Mouse (Mus musculus) bone marrow macrophage, adult 2 months (primary cell): ENCODE results near the gene Tcerg1l. TPM values are rescaled to one million over a fixed set of nuclear protein-coding genes. Genes with fewer than 3 reads are reported as not detected.

ENCODE experiments used
- H3K27ac ChIP-seq: 2 replicates; pipeline ENCODE4 v1.5.1; 2012; ENCODE audit warnings: low read depth, low read length; ENCODE audit not compliant: insufficient read depth
- H3K4me1 ChIP-seq: 2 replicates; pipeline ENCODE4 v1.6.1; 2012; ENCODE audit warnings: low read length; ENCODE audit not compliant: control insufficient read depth, insufficient read depth
- H3K4me3 ChIP-seq: 2 replicates; pipeline ENCODE4 v1.5.1; 2012; ENCODE audit warnings: mild to moderate bottlenecking, low read length, moderate library complexity; ENCODE audit not compliant: insufficient read depth
- CTCF ChIP-seq: IDR thresholded peaks from 2 replicates; pipeline ENCODE4 v1.5.1; 2012; ENCODE audit warnings: low read depth, mild to moderate bottlenecking, low read length, moderate library complexity
- POLR2A ChIP-seq: IDR thresholded peaks from 2 replicates; pipeline ENCODE4 v1.6.1; 2012; ENCODE audit warnings: mild to moderate bottlenecking, low read depth, low read length, borderline replicate concordance
- polyA plus RNA-seq: library from polyadenylated mRNA; stranded (reverse); fragments of >200 nt; gene quantifications from 2 replicates; pipeline ENCODE4 v1.2.4, GENCODE M21; 2012; ENCODE audit not compliant: missing spikeins, insufficient read depth, insufficient read length

Gene Tcerg1l
- polyA plus RNA-seq, 1 experiment, result not detected

- no peak overlapping the region for H3K27ac ChIP-seq
- H3K4me1 ChIP-seq, result no peaks in the 10 kb centered on the region
- TF ChIP-seq POLR2A (no peak), CTCF (no peak)
- H3K4me3 ChIP-seq, result no peak overlapping the region
Measured at GRCm38 (mm10) chr7:138237708-138238225, 159.8 kb downstream of the Tcerg1l start.

GRCm38 (mm10) chr7:138224252-138224651 lies 173.3 kb downstream of the Tcerg1l start:
- no peak overlapping the region for H3K27ac ChIP-seq
- TF ChIP-seq POLR2A, result no peak
- no peak for TF ChIP-seq CTCF
- H3K4me1 ChIP-seq, result no peaks in the 10 kb centered on the region
- no peak overlapping the region for H3K4me3 ChIP-seq

- no peak for TF ChIP-seq POLR2A
- no peak for TF ChIP-seq CTCF
- Histone ChIP-seq H3K4me3 (no peak overlapping the region), H3K4me1 (no peaks in the 10 kb centered on the region)
Measured at GRCm38 (mm10) chr7:138222951-138223350, 174.6 kb downstream of the Tcerg1l start.

GRCm38 (mm10) chr7:138217556-138218098 lies 179.9 kb downstream of the Tcerg1l start:
- TF ChIP-seq CTCF (no peak), POLR2A (no peak)
- no peak overlapping the region for H3K27ac ChIP-seq
- H3K4me1 ChIP-seq, result no peaks in the 10 kb centered on the region
- H3K4me3 ChIP-seq, result no peak overlapping the region

More at GRCm38 (mm10) chr7:138222951-138223350, 174.6 kb downstream of the Tcerg1l start:
- H3K27ac ChIP-seq, result no peak overlapping the region

- Histone ChIP-seq H3K27ac (no peak overlapping the region), H3K4me1 (no peaks in the 10 kb centered on the region), H3K4me3 (no peak overlapping the region)
- TF ChIP-seq POLR2A, result no peak
- no peak for TF ChIP-seq CTCF
Measured at GRCm38 (mm10) chr7:138215177-138215830, 182.2 kb downstream of the Tcerg1l start.

GRCm38 (mm10) chr7:138214710-138215109 lies 182.8 kb downstream of the Tcerg1l start:
- no peaks in the 10 kb centered on the region for H3K4me1 ChIP-seq
- H3K4me3 ChIP-seq, result no peak overlapping the region
- no peak overlapping the region for H3K27ac ChIP-seq
- TF ChIP-seq CTCF, result no peak
- TF ChIP-seq POLR2A, result no peak

- no peak overlapping the region for H3K4me3 ChIP-seq
- TF ChIP-seq CTCF (no peak), POLR2A (no peak)
- H3K27ac ChIP-seq, result no peak overlapping the region
- no peaks in the 10 kb centered on the region for H3K4me1 ChIP-seq
Measured at GRCm38 (mm10) chr7:138209769-138210168, 187.8 kb downstream of the Tcerg1l start.

- no peak overlapping the region for H3K4me3 ChIP-seq
- no peak overlapping the region for H3K27ac ChIP-seq
- no peaks in the 10 kb centered on the region for H3K4me1 ChIP-seq
- TF ChIP-seq POLR2A, result no peak
- no peak for TF ChIP-seq CTCF
Measured at GRCm38 (mm10) chr7:138205124-138205523, 192.4 kb downstream of the Tcerg1l start.

- no peak for TF ChIP-seq POLR2A
- no peak for TF ChIP-seq CTCF
- Histone ChIP-seq H3K27ac (no peak overlapping the region), H3K4me1 (no peaks in the 10 kb centered on the region), H3K4me3 (no peak overlapping the region)
Measured at GRCm38 (mm10) chr7:138202162-138202832, 195.2 kb downstream of the Tcerg1l start.
